Mouse (Mus musculus) CH12.LX (cell line): ENCODE data around the gene Babam2.

Source experiments
- CTCF ChIP-seq, 2 experiments: IDR thresholded peaks in 1 of 2; conservative IDR thresholded peaks in 1 of 2; 2 replicates each; pipeline ENCODE4 v1.5.1; 2011 to 2012; ENCODE audit warnings: low read depth in 2 of 2, low read length in 2 of 2, improper control_type of control experiment in 1 of 2, inconsistent platforms in 1 of 2, mild to moderate bottlenecking in 1 of 2, moderate library complexity in 1 of 2
- ELF1 ChIP-seq: IDR thresholded peaks from 2 replicates; pipeline ENCODE4 v1.6.1; 2014; ENCODE audit warnings: low read depth, mild to moderate bottlenecking, inconsistent platforms, low read length, improper control_type of control experiment
- EP300 ChIP-seq: IDR thresholded peaks from 2 replicates; pipeline ENCODE4 v1.6.1; 2011; ENCODE audit warnings: low read length, improper control_type of control experiment
- ETS1 ChIP-seq: conservative IDR thresholded peaks from 2 replicates; pipeline ENCODE4 v1.6.1; 2012; ENCODE audit warnings: low read depth, mild to moderate bottlenecking, inconsistent platforms, low read length, improper control_type of control experiment, moderate library complexity
- JUN ChIP-seq: IDR thresholded peaks from 2 replicates; pipeline ENCODE4 v1.6.1; 2011; ENCODE audit warnings: low read depth, mild to moderate bottlenecking, low read length, improper control_type of control experiment, moderate library complexity; ENCODE audit not compliant: insufficient read depth
- MAX ChIP-seq: IDR thresholded peaks from 2 replicates; pipeline ENCODE4 v1.6.1; 2011; ENCODE audit warnings: low read length, improper control_type of control experiment
- NRF1 ChIP-seq: IDR thresholded peaks from 2 replicates; pipeline ENCODE4 v1.6.1; 2014; ENCODE audit warnings: low read depth, mild to moderate bottlenecking, inconsistent platforms, low read length, improper control_type of control experiment, moderate library complexity
- POLR2A ChIP-seq: IDR thresholded peaks from 2 replicates; pipeline ENCODE4 v1.6.1; 2011; ENCODE audit warnings: low read depth, mild to moderate bottlenecking, improper control_type of control experiment, low read length
- POLR2AphosphoS2 ChIP-seq: IDR thresholded peaks from 2 replicates; pipeline ENCODE4 v1.6.1; 2011; ENCODE audit warnings: low read depth, low read length, improper control_type of control experiment
- RCOR1 ChIP-seq: conservative IDR thresholded peaks from 2 replicates; pipeline ENCODE4 v1.6.1; 2012; ENCODE audit warnings: low read depth, mild to moderate bottlenecking, inconsistent platforms, low read length, improper control_type of control experiment
- TBP ChIP-seq: conservative IDR thresholded peaks from 2 replicates; pipeline ENCODE4 v1.6.1; 2011; ENCODE audit warnings: low read depth, low read length, improper control_type of control experiment
- TCF12 ChIP-seq: IDR thresholded peaks from 2 replicates; pipeline ENCODE4 v1.6.1; 2014; ENCODE audit warnings: low read depth, mild to moderate bottlenecking, inconsistent platforms, low read length, improper control_type of control experiment
- USF1 ChIP-seq: IDR thresholded peaks from 2 replicates; pipeline ENCODE4 v1.6.1; 2014; ENCODE audit warnings: low read depth, mild to moderate bottlenecking, inconsistent platforms, low read length, improper control_type of control experiment
- USF2 ChIP-seq: conservative IDR thresholded peaks from 2 replicates; pipeline ENCODE4 v1.6.1; 2011; ENCODE audit warnings: low read depth, low read length, improper control_type of control experiment

DNA sequence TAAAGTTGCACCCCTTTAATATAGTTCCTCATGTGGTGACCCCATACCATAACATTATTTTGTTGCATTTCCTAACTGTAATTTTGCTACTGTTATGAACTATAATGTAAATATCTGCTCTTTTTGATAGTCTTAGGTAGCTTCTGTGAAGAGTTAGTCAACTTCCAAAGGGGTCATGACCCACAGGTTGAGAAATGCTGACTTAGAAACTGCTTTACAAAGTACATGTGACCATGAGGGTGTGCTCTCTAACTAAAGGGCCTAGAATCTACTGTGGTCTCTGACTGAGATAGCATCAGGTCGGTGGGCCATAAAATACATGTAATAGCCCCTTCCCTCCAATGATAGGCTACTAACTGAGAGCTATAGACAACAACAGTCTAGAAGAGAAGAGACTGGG is 19.5 kb upstream of the Babam2 start:
- no peak for TF ChIP-seq MAX
- TF ChIP-seq NRF1: no peak
- no peak for TF ChIP-seq RCOR1
- TF ChIP-seq EP300: no peak
- TF ChIP-seq POLR2AphosphoS2: no peak
- TF ChIP-seq ELF1: no peak
- TF ChIP-seq POLR2A: no peak
- no peak for TF ChIP-seq CTCF (conservative IDR thresholded peaks at IDR 0.05 in 1 of 2, IDR thresholded peaks at IDR 0.05 in 1 of 2; ENCODE audit: low read depth in 2 of 2, low read length in 2 of 2)
- no peak for TF ChIP-seq USF2
- TF ChIP-seq TBP: no peak
- no peak for TF ChIP-seq JUN
- TF ChIP-seq USF1: no peak
- TF ChIP-seq TCF12: no peak
- TF ChIP-seq ETS1: no peak
